Mouse (Mus musculus) lung, adult 2 months (tissue): Measurements from ENCODE around the gene Celf3. TPM values are rescaled to one million over a fixed set of nuclear protein-coding genes. Genes with fewer than 3 reads are reported as not detected.

Experiments used
- DNase-seq: peaks from one replicate; pipeline ENCODE4 v3.0.0; 2022
- H3K4me1 ChIP-seq: fragments of 200-500 bp; 2 replicates; pipeline ENCODE4 v1.6.1; 2011; ENCODE audit warnings: low read length; ENCODE audit not compliant: control insufficient read depth, insufficient read depth
- H3K4me3 ChIP-seq: fragments of 200-500 bp; replicated peaks from 2 replicates; pipeline ENCODE3; 2011; ENCODE audit warnings: low read depth, mild to moderate bottlenecking, control low read depth, low read length; ENCODE audit errors: extremely low read depth
- CTCF ChIP-seq: fragments of 200-500 bp; IDR thresholded peaks from 2 replicates; pipeline ENCODE4 v1.5.1; 2011; ENCODE audit warnings: mild to moderate bottlenecking, low read length, control low read depth; ENCODE audit not compliant: insufficient read depth
- POLR2A ChIP-seq: fragments of 200-500 bp; IDR thresholded peaks from 2 replicates; pipeline ENCODE4 v1.6.1; 2011; ENCODE audit warnings: low read depth, mild to moderate bottlenecking, control low read depth, low read length, borderline replicate concordance; ENCODE audit errors: extremely low read depth
- WGBS: fragments of 180-500 bp; shearing (Covaris S2); methylation state at CpG from one replicate; pipeline ENCODE4 v1.1.7; 2018; 5-methylcytosine and 5-hydroxymethylcytosine counted together
- polyA plus RNA-seq: library from polyadenylated mRNA; depleted of rRNA; stranded (reverse); fragments of >200 nt; gene quantifications from 2 replicates; pipeline ENCODE4 v1.2.3, GENCODE M21; 2012; rRNA removed

Celf3 gene
- 1.2 and 2.1 TPM in 2 replicates for polyA plus RNA-seq

GRCm38 (mm10) chr3:94477981-94478422, at the start of gene Celf3:
Gene Celf3 (plus strand): TSS chr3:94478295.
- DNase-seq: no peak
- H3K4me1 ChIP-seq: no peaks in the 10 kb centered on the region
- no peak for TF ChIP-seq CTCF
- no peak for TF ChIP-seq POLR2A
- H3K4me3 ChIP-seq: no peak within 1 kb of the TSS
- WGBS: 1% methylated on average over 14 of the region's 14 CpGs

GRCm38 (mm10) chr3:94430980-94431379, 47.1 kb upstream of the Celf3 start:
- no peak for DNase-seq
- 53% methylated on average over 2 of the region's 2 CpGs for WGBS
- H3K4me1 ChIP-seq: no peaks in the 10 kb centered on the region
- H3K4me3 ChIP-seq: no peak overlapping the region
- TF ChIP-seq POLR2A (no peak), CTCF (no peak)

GRCm38 (mm10) chr3:94434305-94434704, 43.8 kb upstream of the Celf3 start:
- no peaks in the 10 kb centered on the region for H3K4me1 ChIP-seq
- DNase-seq: no peak
- TF ChIP-seq CTCF (no peak), POLR2A (no peak)
- no peak overlapping the region for H3K4me3 ChIP-seq
- WGBS: 69% methylated on average over 2 of the region's 2 CpGs

GRCm38 (mm10) chr3:94436420-94436819, 41.7 kb upstream of the Celf3 start:
- DNase-seq: no peak
- Histone ChIP-seq H3K4me1 (no peaks in the 10 kb centered on the region), H3K4me3 (no peak overlapping the region)
- 86% methylated on average over 9 of the region's 9 CpGs for WGBS
- TF ChIP-seq POLR2A: no peak
- TF ChIP-seq CTCF: no peak

GRCm38 (mm10) chr3:94441182-94441581, 36.9 kb upstream of the Celf3 start:
- no peak for TF ChIP-seq POLR2A
- 0 out of 2 replicates have a peak, but pooled peaks have one; percentile 6 for TF ChIP-seq CTCF
- DNase-seq: no peak
- H3K4me1 ChIP-seq: no peaks in the 10 kb centered on the region
- 37% methylated on average over 3 of the region's 3 CpGs for WGBS
- H3K4me3 ChIP-seq: no peak overlapping the region

- no peaks in the 10 kb centered on the region for H3K4me1 ChIP-seq
- DNase-seq: peak; percentile 89
- TF ChIP-seq CTCF: no peak
- TF ChIP-seq POLR2A: peak; percentile 91
- 1% methylated on average over 39 of the region's 39 CpGs for WGBS
- H3K4me3 ChIP-seq: peak within 1 kb of the TSS; percentile 97
These were observed 35.0 kb upstream of the Celf3 start, which contains the start of gene Mrpl9 for GRCm38 (mm10) chr3:94442951-94443596. Gene Mrpl9 (plus strand): TSS chr3:94443318.

GRCm38 (mm10) chr3:94443597-94443964, 34.5 kb upstream of the Celf3 start, which contains the start of gene Oaz3:
Gene Oaz3 (minus strand): TSS chr3:94443915.
- WGBS: 1% methylated on average over 24 of the region's 24 CpGs
- no peak for DNase-seq
- Histone ChIP-seq H3K4me3 (peak within 1 kb of the TSS; percentile 97), H3K4me1 (no peaks in the 10 kb centered on the region)
- TF ChIP-seq POLR2A (no peak), CTCF (no peak)

GRCm38 (mm10) chr3:94449377-94449776, 28.7 kb upstream of the Celf3 start:
- H3K4me3 ChIP-seq: no peak overlapping the region
- TF ChIP-seq CTCF (no peak), POLR2A (no peak)
- no peaks in the 10 kb centered on the region for H3K4me1 ChIP-seq
- 92% methylated on average over 2 of the region's 2 CpGs for WGBS
- DNase-seq: no peak

GRCm38 (mm10) chr3:94456529-94457000, 21.5 kb upstream of the Celf3 start:
- Histone ChIP-seq H3K4me1 (no peaks in the 10 kb centered on the region), H3K4me3 (no peak overlapping the region)
- TF ChIP-seq CTCF (peak; percentile 62), POLR2A (no peak)
- peak; percentile 68 for DNase-seq
- 3% methylated on average over 12 of the region's 12 CpGs for WGBS

GRCm38 (mm10) chr3:94457055-94457454, 21.0 kb upstream of the Celf3 start:
- H3K4me1 ChIP-seq: no peaks in the 10 kb centered on the region
- DNase-seq: no peak
- H3K4me3 ChIP-seq: no peak overlapping the region
- WGBS: 77% methylated on average over 3 of the region's 3 CpGs
- no peak for TF ChIP-seq CTCF

- Histone ChIP-seq H3K4me3 (no peak overlapping the region), H3K4me1 (no peaks in the 10 kb centered on the region)
- no peak for DNase-seq
- no peak for TF ChIP-seq POLR2A
- TF ChIP-seq CTCF: no peak
- 84% methylated on average over 2 of the region's 2 CpGs for WGBS
These were observed 18.3 kb upstream of the Celf3 start for GRCm38 (mm10) chr3:94459834-94460233.
